ENCODE assay signal across 27 mouse cellular contexts in the genomic region with DNA sequence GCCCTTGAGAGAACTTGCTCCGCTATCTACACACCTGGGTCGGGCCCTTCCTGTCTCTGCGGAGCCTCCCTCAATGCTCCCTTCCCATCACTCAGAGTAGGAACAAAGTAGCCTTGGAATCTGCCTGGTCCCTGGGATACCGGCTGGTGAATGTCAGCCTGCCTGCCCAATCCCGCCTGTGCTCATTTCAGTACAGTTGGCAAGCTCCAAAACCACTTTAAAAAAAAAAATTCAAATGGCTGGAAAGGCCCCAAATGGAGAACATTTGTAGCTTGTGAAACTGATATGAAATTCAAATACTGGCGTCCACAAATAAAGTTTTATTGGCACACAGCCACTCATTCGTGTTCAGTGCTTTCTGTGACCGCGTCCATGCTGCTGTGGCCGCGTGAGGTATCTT. TPM values are rescaled to one million over a fixed set of nuclear protein-coding genes. Genes with fewer than 3 reads are reported as not detected.
DNase-seq lines count a peak whose midpoint lies in the region; ATAC-seq and TF ChIP-seq lines count a peak whose summit lies in the region.
"Had no signal": no experiment of that assay in that cellular context is flagged by ENCODE, and none has a peak within 500 bp of the region (broad histone marks: within the 10 kb centered on the region; RNA-seq: fewer than 3 reads in every experiment).

No protein-coding gene starts in this region.

- 70% methylated on average over 11 of the region's 11 CpGs for WGBS in forebrain, embryonic 16.5 days
- 95% methylated on average over 11 of the region's 11 CpGs for WGBS in forebrain, embryonic 13.5 days
- 76% methylated on average over 11 of the region's 11 CpGs for WGBS in stomach, embryonic 16.5 days
- WGBS in stomach, postnatal 0 days = 75% methylated on average over 11 of the region's 11 CpGs

- peak; percentile 53 for DNase-seq in layer of hippocampus, adult 9-11 months
- DNase-seq in layer of hippocampus, adult 11-12 months (ENCODE audit: low spot score) = no peak
- no peak for DNase-seq in stomach, postnatal 0 days (ENCODE audit: low spot score)
- DNase-seq in lung, postnatal 25 days (ENCODE audit: low spot score) = peak; percentile 15
- no peak for DNase-seq in kidney, postnatal 14 days
- DNase-seq: cerebellum, adult 9-11 months; gastrocnemius, adult 2 months; heart, postnatal 14 days; kidney, adult 9 months; liver, embryonic 13.5 days; thymus, adult 18-20 months had no signal

- H3K9ac ChIP-seq in forebrain, embryonic 16.5 days (replicated peaks; ENCODE audit: low read depth, low read length) = no peak overlapping the region
- H3K9ac ChIP-seq in forebrain, embryonic 13.5 days = no peak overlapping the region
- no peak overlapping the region for H3K9ac ChIP-seq in stomach, embryonic 16.5 days (ENCODE audit: low read length)
- H3K9ac ChIP-seq in stomach, postnatal 0 days (ENCODE audit: low read length) = no peak overlapping the region
- H3K9ac ChIP-seq: embryonic facial prominence, embryonic 13.5 days; hindbrain, embryonic 13.5 days; intestine, embryonic 15.5 days; limb, embryonic 12.5 days; liver, embryonic 13.5 days; neural tube, embryonic 12.5 days had no signal

- no peaks in the 10 kb centered on the region for H3K9me3 ChIP-seq in forebrain, embryonic 16.5 days (ENCODE audit: control insufficient read depth, low read length)
- no peaks in the 10 kb centered on the region for H3K9me3 ChIP-seq in forebrain, embryonic 13.5 days (replicated peaks)
- peaks cover 4% of the 10 kb centered on the region; the same call in 1 of the 2 replicates for H3K9me3 ChIP-seq in stomach, embryonic 16.5 days (replicated peaks; ENCODE audit: control insufficient read depth, low read length)
- no peaks in the 10 kb centered on the region for H3K9me3 ChIP-seq in stomach, postnatal 0 days (ENCODE audit: control insufficient read depth, low read length)
- H3K9me3 ChIP-seq: heart, embryonic 10.5 days; hindbrain, embryonic 13.5 days; intestine, embryonic 15.5 days had no signal

- H3K4me2 ChIP-seq in forebrain, embryonic 16.5 days (ENCODE audit: low read length) = no peak overlapping the region
- no peak overlapping the region for H3K4me2 ChIP-seq in forebrain, embryonic 13.5 days
- no peak overlapping the region for H3K4me2 ChIP-seq in stomach, embryonic 16.5 days (ENCODE audit: low read depth, low read length)
- no peak overlapping the region for H3K4me2 ChIP-seq in stomach, postnatal 0 days (replicated peaks; ENCODE audit: low read depth)
- H3K4me2 ChIP-seq: embryonic facial prominence, embryonic 13.5 days; hindbrain, embryonic 13.5 days; intestine, embryonic 15.5 days; limb, embryonic 12.5 days; liver, embryonic 13.5 days; midbrain, embryonic 11.5 days; neural tube, embryonic 12.5 days had no signal

- no peak for TF ChIP-seq CTCF in stomach, postnatal 0 days (IDR thresholded peaks at IDR 0.05; ENCODE audit: low read depth)

- ATAC-seq in forebrain, embryonic 16.5 days = peak; percentile 70; the same call in 1 of the 2 replicates
- ATAC-seq in forebrain, embryonic 13.5 days = no peak
- ATAC-seq in stomach, embryonic 16.5 days (ENCODE audit: insufficient read depth, low FRiP score) = peak; percentile 37; the same call in 1 of the 2 replicates
- ATAC-seq in stomach, postnatal 0 days (ENCODE audit: low FRiP score, low TSS enrichment) = no peak
- ATAC-seq: intestine, embryonic 15.5 days had no signal

- no peaks in the 10 kb centered on the region for H3K36me3 ChIP-seq in forebrain, embryonic 16.5 days (ENCODE audit: control insufficient read depth, insufficient read depth)
- no peaks in the 10 kb centered on the region for H3K36me3 ChIP-seq in forebrain, embryonic 13.5 days (ENCODE audit: poor library complexity, severe bottlenecking)
- H3K36me3 ChIP-seq in stomach, embryonic 16.5 days (ENCODE audit: control insufficient read depth, insufficient read depth, low read length) = no peaks in the 10 kb centered on the region
- H3K36me3 ChIP-seq in stomach, postnatal 0 days (ENCODE audit: control insufficient read depth, insufficient read depth, low read length) = no peaks in the 10 kb centered on the region
- H3K36me3 ChIP-seq: embryonic facial prominence, embryonic 13.5 days; heart, embryonic 10.5 days; hindbrain, embryonic 13.5 days; intestine, embryonic 15.5 days; limb, embryonic 12.5 days; liver, embryonic 13.5 days; neural tube, embryonic 12.5 days had no signal

- peaks cover 11% of the 10 kb centered on the region for H3K4me1 ChIP-seq in forebrain, embryonic 16.5 days (replicated peaks; ENCODE audit: control insufficient read depth, insufficient read depth, low read length)
- peaks cover 13% of the 10 kb centered on the region for H3K4me1 ChIP-seq in forebrain, embryonic 13.5 days
- no peaks in the 10 kb centered on the region for H3K4me1 ChIP-seq in stomach, embryonic 16.5 days (ENCODE audit: control insufficient read depth, insufficient read depth, low read length)
- no peaks in the 10 kb centered on the region; the same call in 1 of the 2 replicates for H3K4me1 ChIP-seq in stomach, postnatal 0 days (replicated peaks; ENCODE audit: control insufficient read depth, insufficient read depth)
- H3K4me1 ChIP-seq: heart, embryonic 10.5 days; intestine, embryonic 15.5 days; liver, embryonic 13.5 days had no signal

- no peak overlapping the region for H3K4me3 ChIP-seq in forebrain, embryonic 16.5 days (replicated peaks; ENCODE audit: low read length)
- no peak overlapping the region for H3K4me3 ChIP-seq in forebrain, embryonic 13.5 days
- no peak overlapping the region for H3K4me3 ChIP-seq in stomach, embryonic 16.5 days (replicated peaks; ENCODE audit: low read length)
- H3K4me3 ChIP-seq in stomach, postnatal 0 days (ENCODE audit: low read depth, low read length) = no peak overlapping the region
- H3K4me3 ChIP-seq: embryonic facial prominence, embryonic 13.5 days; gastrocnemius, adult 2 months; heart, embryonic 10.5 days; hindbrain, embryonic 13.5 days; intestine, embryonic 15.5 days; left cerebral cortex, adult 2 months; limb, embryonic 12.5 days; liver, embryonic 13.5 days; neural tube, embryonic 12.5 days had no signal

- H3K27ac ChIP-seq in forebrain, embryonic 16.5 days (ENCODE audit: low read length) = peak overlapping the region; percentile 70
- H3K27ac ChIP-seq in forebrain, embryonic 13.5 days = no peak overlapping the region
- no peak overlapping the region for H3K27ac ChIP-seq in stomach, embryonic 16.5 days (ENCODE audit: low read length)
- no peak overlapping the region for H3K27ac ChIP-seq in stomach, postnatal 0 days (replicated peaks)
- H3K27ac ChIP-seq: embryonic facial prominence, embryonic 13.5 days; gastrocnemius, adult 2 months; heart, embryonic 10.5 days; hindbrain, embryonic 13.5 days; intestine, embryonic 15.5 days; left cerebral cortex, adult 2 months; limb, embryonic 12.5 days; liver, embryonic 13.5 days; macrophage; neural tube, embryonic 12.5 days had no signal

- no peaks in the 10 kb centered on the region for H3K27me3 ChIP-seq in forebrain, embryonic 16.5 days (replicated peaks; ENCODE audit: control insufficient read depth, insufficient read depth, low read length)
- no peaks in the 10 kb centered on the region for H3K27me3 ChIP-seq in forebrain, embryonic 13.5 days
- no peaks in the 10 kb centered on the region for H3K27me3 ChIP-seq in stomach, embryonic 16.5 days (ENCODE audit: control insufficient read depth, insufficient read depth, low read length)
- H3K27me3 ChIP-seq in stomach, postnatal 0 days (ENCODE audit: control insufficient read depth, insufficient read depth, low read length) = no peaks in the 10 kb centered on the region
- H3K27me3 ChIP-seq: embryonic facial prominence, embryonic 13.5 days; hindbrain, embryonic 13.5 days; intestine, embryonic 15.5 days; limb, embryonic 12.5 days; liver, embryonic 13.5 days; neural tube, embryonic 12.5 days had no signal

- no peak for TF ChIP-seq EP300 in stomach, postnatal 0 days (optimal IDR thresholded peaks at IDR 0.05)

RNA-seq across cellular contexts. Expression of a gene that starts 50.3 kb away (rescaled TPM):
- polyA plus RNA-seq in forebrain, embryonic 16.5 days (2015; fragmentation: Nextera tagmentation; extraction: Ambion mirVana) = not detected in 2 replicates
- polyA plus RNA-seq in forebrain, embryonic 13.5 days (2015; fragmentation: Nextera tagmentation; extraction: Ambion mirVana) = not detected in 2 replicates
- not detected in 2 replicates for polyA plus RNA-seq in stomach, embryonic 16.5 days (2015; fragmentation: Nextera tagmentation; extraction: Ambion mirVana)
- polyA plus RNA-seq in stomach, postnatal 0 days (2015; fragmentation: Nextera tagmentation; extraction: Ambion mirVana) = not detected in 2 replicates
- polyA plus RNA-seq: C2C12; embryonic facial prominence, embryonic 13.5 days; gonadal fat pad, adult 2 months; heart, embryonic 10.5 days; hindbrain, embryonic 13.5 days; intestine, embryonic 15.5 days; large intestine, adult 2 months; limb, embryonic 12.5 days; liver, embryonic 13.5 days; macrophage; midbrain, embryonic 11.5 days; neural tube, embryonic 12.5 days; small intestine, adult 2 months had no signal

Comparison
In these comparisons a context has a peak if more than half of its experiments do, and no peak if none do; other contexts are left out.
1. ATAC-seq: peak in forebrain, embryonic 16.5 days (single experiment) and stomach, embryonic 16.5 days (single experiment); none in forebrain, embryonic 13.5 days (single experiment) and stomach, postnatal 0 days (single experiment).
2. DNase-seq: peak in layer of hippocampus, adult 9-11 months (single experiment) and lung, postnatal 25 days (single experiment); none in layer of hippocampus, adult 11-12 months (single experiment), stomach, postnatal 0 days (single experiment) and kidney, postnatal 14 days (single experiment).